Mouse (Mus musculus): ENCODE results near the gene Fam89a. TPM values are rescaled to one million over a fixed set of nuclear protein-coding genes. Genes with fewer than 3 reads are reported as not detected.

The Fam89a gene
- 1.2 TPM in 1 of 2 replicates, not detected in the other for total RNA-seq (2014; rRNA removed)
- 0.25 and 0.26 TPM in 2 replicates for polyA plus RNA-seq (2015; fragmentation: Nextera tagmentation; extraction: Ambion mirVana)

DNA sequence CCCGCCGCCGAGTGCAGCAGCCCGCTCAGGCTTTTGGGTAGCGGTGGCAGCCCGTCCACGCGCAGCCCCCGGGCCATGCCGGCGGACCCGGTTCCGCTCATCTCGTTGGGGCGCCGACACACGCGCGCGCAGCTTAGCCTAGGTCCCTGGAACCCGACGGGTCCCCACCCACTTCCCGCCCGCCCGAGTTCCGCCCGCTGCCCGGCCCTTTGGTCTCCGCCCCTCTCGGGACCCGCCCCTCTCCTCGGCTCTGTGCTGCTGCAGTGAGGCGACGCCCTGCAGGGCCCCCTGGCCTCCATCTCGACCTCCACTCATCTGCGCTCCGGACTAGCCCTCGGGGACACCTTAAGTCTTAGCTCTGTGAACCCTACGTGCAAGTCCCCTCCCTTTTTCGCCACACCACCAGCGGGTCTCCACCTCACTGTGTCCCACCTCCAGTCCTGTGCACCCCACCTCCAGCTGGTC, at the start of gene Fam89a:
Fam89a (minus strand) TSS at position 124 of the 465 bp plus-strand sequence.
- peaks cover 30% of the 10 kb centered on the region for H3K27me3 ChIP-seq (ENCODE audit: insufficient read depth, low read length)
- no peak within 1 kb of the TSS for H3K27ac ChIP-seq (ENCODE audit: low read depth, low read length)
- TF ChIP-seq CTCF (IDR thresholded peaks at IDR 0.05) = no peak
- ATAC-seq (ENCODE audit: low FRiP score) (peak; percentile 31; the same call in 1 of the 2 replicates), DNase-seq (ENCODE audit: low spot score) (no peak)
- peak within 1 kb of the TSS; percentile 71 for H3K4me2 ChIP-seq (ENCODE audit: low read depth, low read length, poor library complexity, severe bottlenecking)
- no peaks in the 10 kb centered on the region for H3K36me3 ChIP-seq (ENCODE audit: insufficient read depth, low read length)
- H3K4me3 ChIP-seq (ENCODE audit: low read depth, low read length) = peak within 1 kb of the TSS; percentile 45
- WGBS = 2% methylated on average over 34 of the region's 41 CpGs
- H3K4me1 ChIP-seq (ENCODE audit: insufficient read depth, low read length) = peaks cover 4% of the 10 kb centered on the region; the same call in 1 of the 2 replicates
- peak within 1 kb of the TSS; percentile 36; the same call in 1 of the 2 replicates for H3K9ac ChIP-seq (replicated peaks; ENCODE audit: low read length, poor library complexity, severe bottlenecking)
- no peaks in the 10 kb centered on the region for H3K9me3 ChIP-seq (ENCODE audit: low read length)

GRCm38 (mm10) chr8:124800542-124800941, 48.9 kb upstream of the Fam89a start:
- ATAC-seq (ENCODE audit: low FRiP score) = no peak
- no peaks in the 10 kb centered on the region for H3K27me3 ChIP-seq (ENCODE audit: insufficient read depth, low read length)

DNA sequence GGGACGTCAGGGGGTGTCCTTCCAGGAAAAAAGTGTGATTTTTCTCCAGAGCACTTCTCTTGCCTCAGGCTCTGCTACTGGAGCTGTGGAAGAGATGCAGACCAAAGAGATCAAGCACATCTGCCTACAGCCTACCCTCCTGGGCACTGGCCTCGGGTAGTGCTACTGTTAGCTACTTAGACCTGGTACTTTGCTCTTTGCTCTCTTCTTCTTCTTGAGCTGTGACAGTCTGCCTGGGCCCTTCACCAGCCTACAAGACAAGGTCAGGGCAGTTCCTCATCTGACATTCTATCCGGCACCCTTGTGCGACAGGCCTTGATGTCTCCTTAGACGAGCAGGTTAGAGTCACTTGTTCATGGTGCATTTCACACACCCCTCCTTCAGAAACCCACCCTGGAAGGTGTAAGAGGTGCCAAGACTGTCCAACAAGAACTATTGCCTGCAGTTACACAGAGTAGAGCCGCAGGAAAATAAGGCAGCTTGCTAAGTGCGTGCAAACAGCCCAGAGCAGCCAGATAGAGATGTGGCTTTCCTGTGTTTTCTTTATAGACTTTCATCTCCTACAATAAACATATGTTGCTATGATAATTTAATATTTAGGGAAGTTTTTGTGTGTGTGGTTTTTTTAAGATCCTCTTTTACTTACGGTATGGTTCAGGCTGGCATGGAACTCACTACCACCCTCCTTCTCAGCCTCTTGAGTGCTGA, 44.3 kb upstream of the Fam89a start:
- no peak overlapping the region for H3K27ac ChIP-seq (ENCODE audit: low read depth, low read length)
- TF ChIP-seq CTCF (IDR thresholded peaks at IDR 0.05) = no peak
- ATAC-seq (ENCODE audit: low FRiP score) (no peak), DNase-seq (ENCODE audit: low spot score) (no peak)
- peak overlapping the region; percentile 78 for H3K4me3 ChIP-seq (ENCODE audit: low read depth, low read length)
- no peaks in the 10 kb centered on the region for H3K9me3 ChIP-seq (ENCODE audit: low read length)
- H3K27me3 ChIP-seq (ENCODE audit: insufficient read depth, low read length) = 0 out of 2 replicates have a peak, but pooled peaks cover 3% of the 10 kb centered on the region
- peak overlapping the region; percentile 82 for H3K4me2 ChIP-seq (ENCODE audit: low read depth, low read length, poor library complexity, severe bottlenecking)
- H3K4me1 ChIP-seq (ENCODE audit: insufficient read depth, low read length) = peaks cover 23% of the 10 kb centered on the region; the same call in 1 of the 2 replicates
- peak overlapping the region; percentile 39 for H3K9ac ChIP-seq (replicated peaks; ENCODE audit: low read length, poor library complexity, severe bottlenecking)
- WGBS = 66% methylated on average over 8 of the region's 8 CpGs
- no peaks in the 10 kb centered on the region for H3K36me3 ChIP-seq (ENCODE audit: insufficient read depth, low read length)

More at GRCm38 (mm10) chr8:124800542-124800941, 48.9 kb upstream of the Fam89a start:
- Histone ChIP-seq H3K36me3 (ENCODE audit: insufficient read depth, low read length) (no peaks in the 10 kb centered on the region), H3K27ac (ENCODE audit: low read depth, low read length) (no peak overlapping the region), H3K4me3 (ENCODE audit: low read depth, low read length) (no peak overlapping the region), H3K4me1 (ENCODE audit: insufficient read depth, low read length) (peaks cover 14% of the 10 kb centered on the region; the same call in 1 of the 2 replicates), H3K9me3 (ENCODE audit: low read length) (no peaks in the 10 kb centered on the region), H3K4me2 (ENCODE audit: low read depth, low read length, poor library complexity, severe bottlenecking) (no peak overlapping the region), H3K9ac (replicated peaks; ENCODE audit: low read length, poor library complexity, severe bottlenecking) (no peak overlapping the region)
- WGBS = 47% methylated on average over 11 of the region's 11 CpGs
- no peak for TF ChIP-seq CTCF (IDR thresholded peaks at IDR 0.05)
- no peak for DNase-seq (ENCODE audit: low spot score)

- Histone ChIP-seq H3K4me3 (ENCODE audit: low read depth, low read length) (peak overlapping the region; percentile 78), H3K9ac (replicated peaks; ENCODE audit: low read length, poor library complexity, severe bottlenecking) (peak overlapping the region; percentile 92), H3K4me1 (ENCODE audit: insufficient read depth, low read length) (peaks cover 23% of the 10 kb centered on the region; the same call in 1 of the 2 replicates), H3K27ac (ENCODE audit: low read depth, low read length) (peak overlapping the region; percentile 97), H3K4me2 (ENCODE audit: low read depth, low read length, poor library complexity, severe bottlenecking) (peak overlapping the region; percentile 82), H3K36me3 (ENCODE audit: insufficient read depth, low read length) (no peaks in the 10 kb centered on the region), H3K9me3 (ENCODE audit: low read length) (no peaks in the 10 kb centered on the region), H3K27me3 (ENCODE audit: insufficient read depth, low read length) (0 out of 2 replicates have a peak, but pooled peaks cover 3% of the 10 kb centered on the region)
- ATAC-seq (ENCODE audit: low FRiP score) = peak; percentile 33
- peak; percentile 68 for TF ChIP-seq CTCF (IDR thresholded peaks at IDR 0.05)
- WGBS = under 1% methylated on average over 25 of the region's 25 CpGs
- peak; percentile 73 for DNase-seq (ENCODE audit: low spot score)
Measured at GRCm38 (mm10) chr8:124794486-124794780, 42.8 kb upstream of the Fam89a start.

- H3K27ac ChIP-seq (ENCODE audit: low read depth, low read length) = peak overlapping the region; percentile 97
- WGBS = under 1% methylated on average over 61 of the region's 81 CpGs
- DNase-seq (ENCODE audit: low spot score) (peak; percentile 56), ATAC-seq (ENCODE audit: low FRiP score) (peak; percentile 47)
- H3K9ac ChIP-seq (replicated peaks; ENCODE audit: low read length, poor library complexity, severe bottlenecking) = peak overlapping the region; percentile 92
- H3K4me1 ChIP-seq (ENCODE audit: insufficient read depth, low read length) = peaks cover 20% of the 10 kb centered on the region; the same call in 1 of the 2 replicates
- no peaks in the 10 kb centered on the region for H3K9me3 ChIP-seq (ENCODE audit: low read length)
- peak; percentile 28; the same call in 1 of the 2 replicates for TF ChIP-seq CTCF (IDR thresholded peaks at IDR 0.05)
- H3K4me3 ChIP-seq (ENCODE audit: low read depth, low read length) = peak overlapping the region; percentile 78
- H3K27me3 ChIP-seq (ENCODE audit: insufficient read depth, low read length) = 0 out of 2 replicates have a peak, but pooled peaks cover 3% of the 10 kb centered on the region
- H3K36me3 ChIP-seq (ENCODE audit: insufficient read depth, low read length) = no peaks in the 10 kb centered on the region
- H3K4me2 ChIP-seq (ENCODE audit: low read depth, low read length, poor library complexity, severe bottlenecking) = peak overlapping the region; percentile 82
Measured at GRCm38 (mm10) chr8:124793661-124794485, 42.2 kb upstream of the Fam89a start.
